Mouse (Mus musculus): ENCODE results near the gene Rbm20. TPM values are rescaled to one million over a fixed set of nuclear protein-coding genes. Genes with fewer than 3 reads are reported as not detected.

Gene Rbm20
- total and polyA plus RNA-seq, 3 experiments = 37.3 to 58.6 TPM; not detected in 1

GRCm38 (mm10) chr19:53833745-53834369, 156.8 kb downstream of the Rbm20 start:
- Histone ChIP-seq H3K36me3 (ENCODE audit: control insufficient read depth in 1 of 2, insufficient read depth in 2 of 2, low read length in 2 of 2) (peaks cover 6 to 18% of the 10 kb centered on the region in 2 experiments), H3K4me3 (ENCODE audit: control insufficient read depth in 1 of 2, insufficient read depth in 1 of 2, low read depth in 2 of 2, low read length in 2 of 2) (no peak overlapping the region), H3K27ac (ENCODE audit: control insufficient read depth, low read depth, low read length) (no peak overlapping the region), H3K27me3 (ENCODE audit: control insufficient read depth in 1 of 2, insufficient read depth in 2 of 2, low read length in 2 of 2) (no peaks in the 10 kb centered on the region), H3K9me3 (replicated peaks; ENCODE audit: insufficient read depth, low read length) (no peaks in the 10 kb centered on the region), H3K4me1 (ENCODE audit: control insufficient read depth in 1 of 2, insufficient read depth in 2 of 2, low read length in 2 of 2) (peaks cover 0 to 5% of the 10 kb centered on the region in 2 experiments; a peak in 2 of 4 replicates), H3K9ac (ENCODE audit: control insufficient read depth, low read depth, low read length, poor library complexity, severe bottlenecking) (no peak overlapping the region), H3K79me2 (ENCODE audit: control insufficient read depth, insufficient read depth, low read length, poor library complexity) (no peaks in the 10 kb centered on the region)
- TF ChIP-seq UBTF (IDR thresholded peaks at IDR 0.05; ENCODE audit: borderline replicate concordance, insufficient read depth, low read depth, low read length) = no peak
- TF ChIP-seq MYB (IDR thresholded peaks at IDR 0.05; ENCODE audit: low read depth, low read length) = no peak
- TF ChIP-seq POLR2A (IDR thresholded peaks at IDR 0.05; ENCODE audit: control insufficient read depth in 1 of 2, insufficient read depth in 1 of 2, low read depth in 1 of 2, low read length in 2 of 2, poor library complexity in 1 of 2) = no peak
- no peak for TF ChIP-seq MAX (IDR thresholded peaks at IDR 0.05; ENCODE audit: low read length)
- no peak for TF ChIP-seq NRF1 (IDR thresholded peaks at IDR 0.05; ENCODE audit: insufficient read depth, low read depth, low read length, poor library complexity, severe bottlenecking)
- no peak for TF ChIP-seq EP300 (IDR thresholded peaks at IDR 0.05; ENCODE audit: low read depth in 1 of 2, low read length in 2 of 2)
- TF ChIP-seq USF1 (IDR thresholded peaks at IDR 0.05; ENCODE audit: low read depth, low read length) = no peak
- TF ChIP-seq ZNF384 (IDR thresholded peaks at IDR 0.05; ENCODE audit: low read depth, low read length) = no peak
- TF ChIP-seq CHD1 (IDR thresholded peaks at IDR 0.05; ENCODE audit: low read depth, low read length) = no peak
- TF ChIP-seq ZC3H11A (IDR thresholded peaks at IDR 0.05; ENCODE audit: low read depth, low read length) = no peak
- no peak for TF ChIP-seq POLR2AphosphoS2 (IDR thresholded peaks at IDR 0.05; ENCODE audit: low read length)
- no peak for TF ChIP-seq POLR2AphosphoS5 (IDR thresholded peaks at IDR 0.05; ENCODE audit: borderline replicate concordance, low read depth, low read length)
- TF ChIP-seq CHD2 (IDR thresholded peaks at IDR 0.05; ENCODE audit: low read length) = no peak
- TF ChIP-seq RCOR1 (IDR thresholded peaks at IDR 0.05; ENCODE audit: low read depth, low read length) = no peak
- TF ChIP-seq ZMIZ1 (IDR thresholded peaks at IDR 0.05; ENCODE audit: low read depth, low read length) = no peak
- TF ChIP-seq HCFC1 (IDR thresholded peaks at IDR 0.05; ENCODE audit: low read depth, low read length) = no peak
- no peak for DNase-seq (ENCODE audit: low read depth, low spot score)

- no peak overlapping the region for H3K27ac ChIP-seq (ENCODE audit: control insufficient read depth, low read depth, low read length)
- H3K27me3 ChIP-seq (ENCODE audit: control insufficient read depth in 1 of 2, insufficient read depth in 2 of 2, low read length in 2 of 2) = no peaks in the 10 kb centered on the region
- no peaks in the 10 kb centered on the region; a peak in 1 of 4 replicates for H3K4me1 ChIP-seq (ENCODE audit: control insufficient read depth in 1 of 2, insufficient read depth in 2 of 2, low read length in 2 of 2)
- H3K9ac ChIP-seq (ENCODE audit: control insufficient read depth, low read depth, low read length, poor library complexity, severe bottlenecking) = no peak overlapping the region
- no peaks in the 10 kb centered on the region for H3K79me2 ChIP-seq (ENCODE audit: control insufficient read depth, insufficient read depth, low read length, poor library complexity)
- TF ChIP-seq CHD1 (IDR thresholded peaks at IDR 0.05; ENCODE audit: low read depth, low read length) (no peak), POLR2AphosphoS2 (IDR thresholded peaks at IDR 0.05; ENCODE audit: low read length) (no peak), HCFC1 (IDR thresholded peaks at IDR 0.05; ENCODE audit: low read depth, low read length) (no peak), ZKSCAN1 (IDR thresholded peaks at IDR 0.05; ENCODE audit: low read depth, low read length) (no peak), POLR2AphosphoS5 (IDR thresholded peaks at IDR 0.05; ENCODE audit: borderline replicate concordance, low read depth, low read length) (no peak), EP300 (IDR thresholded peaks at IDR 0.05; ENCODE audit: low read depth in 1 of 2, low read length in 2 of 2) (no peak), SMC3 (IDR thresholded peaks at IDR 0.05; ENCODE audit: low read depth, low read length) (no peak), ZNF384 (IDR thresholded peaks at IDR 0.05; ENCODE audit: low read depth, low read length) (no peak), NRF1 (IDR thresholded peaks at IDR 0.05; ENCODE audit: insufficient read depth, low read depth, low read length, poor library complexity, severe bottlenecking) (no peak), TBP (IDR thresholded peaks at IDR 0.05; ENCODE audit: low read depth, low read length) (no peak), MEF2A (IDR thresholded peaks at IDR 0.05; ENCODE audit: extremely low read depth, insufficient replicate concordance, low read depth, low read length, poor library complexity, severe bottlenecking) (no peak), CHD2 (IDR thresholded peaks at IDR 0.05; ENCODE audit: low read length) (no peak), TCF12 (IDR thresholded peaks at IDR 0.05; ENCODE audit: low read depth, low read length) (no peak), MAFK (IDR thresholded peaks at IDR 0.05; ENCODE audit: borderline replicate concordance, low read depth, low read length) (no peak), NELFE (IDR thresholded peaks at IDR 0.05; ENCODE audit: low read depth, low read length) (no peak), MAX (IDR thresholded peaks at IDR 0.05; ENCODE audit: low read length) (no peak), MYC (IDR thresholded peaks at IDR 0.05; ENCODE audit: low read depth, low read length) (no peak), ZMIZ1 (IDR thresholded peaks at IDR 0.05; ENCODE audit: low read depth, low read length) (no peak)
- H3K4me3 ChIP-seq (ENCODE audit: control insufficient read depth in 1 of 2, insufficient read depth in 1 of 2, low read depth in 2 of 2, low read length in 2 of 2) = no peak overlapping the region
- H3K36me3 ChIP-seq (ENCODE audit: control insufficient read depth in 1 of 2, insufficient read depth in 2 of 2, low read length in 2 of 2) = peaks cover 2 to 19% of the 10 kb centered on the region in 2 experiments; a peak in 3 of 4 replicates
- DNase-seq (ENCODE audit: low read depth, low spot score) = no peak
- no peaks in the 10 kb centered on the region for H3K9me3 ChIP-seq (replicated peaks; ENCODE audit: insufficient read depth, low read length)
Observed at GRCm38 (mm10) chr19:53836569-53837454, 159.7 kb downstream of the Rbm20 start.

All from MEL (cell line).